Mouse (Mus musculus): ENCODE results near the gene Gm2075. TPM values are rescaled to one million over a fixed set of nuclear protein-coding genes. Genes with fewer than 3 reads are reported as not detected.
"Not testable (repeated sequence)": the region's sequence is repeated elsewhere in the genome, so short reads cannot be mapped to it uniquely, and the experiment has no call there.

Gm2075 gene
- total RNA-seq (2015) (not detected in 2 replicates), total RNA-seq (2017) (not detected in 2 replicates)

GRCm38 (mm10) chr12:88011548-88011947 lies at the start of gene Gm2075:
Gm2075 (plus strand) TSS chr12:88011848.
- not testable (repeated sequence) for ATAC-seq (ENCODE audit: poor library complexity, severe bottlenecking)

- ATAC-seq (ENCODE audit: poor library complexity, severe bottlenecking), result not testable (repeated sequence)
Measured at GRCm38 (mm10) chr12:87984000-87984399, 27.6 kb upstream of the Gm2075 start.

- not testable (repeated sequence) for ATAC-seq (ENCODE audit: poor library complexity, severe bottlenecking)
Measured at GRCm38 (mm10) chr12:88004118-88004517, 7.5 kb upstream of the Gm2075 start.

GRCm38 (mm10) chr12:88018671-88019070 lies 7.0 kb downstream of the Gm2075 start, which contains the start of gene Gm6803:
Gm6803 (minus strand) TSS chr12:88018771.
- not testable (repeated sequence) for ATAC-seq (ENCODE audit: poor library complexity, severe bottlenecking)

GRCm38 (mm10) chr12:88026704-88027103 lies 15.1 kb downstream of the Gm2075 start, which contains the start of gene Gm2056:
Gm2056 (plus strand) TSS chr12:88027004.
- ATAC-seq (ENCODE audit: poor library complexity, severe bottlenecking), result not testable (repeated sequence)

- ATAC-seq (ENCODE audit: poor library complexity, severe bottlenecking), result not testable (repeated sequence)
Measured at GRCm38 (mm10) chr12:88032250-88032649, 20.6 kb downstream of the Gm2075 start.

- not testable (repeated sequence) for ATAC-seq (ENCODE audit: poor library complexity, severe bottlenecking)
Measured at GRCm38 (mm10) chr12:88039062-88039461, 27.4 kb downstream of the Gm2075 start.

GRCm38 (mm10) chr12:88039703-88040102 lies 28.1 kb downstream of the Gm2075 start:
- ATAC-seq (ENCODE audit: poor library complexity, severe bottlenecking), result not testable (repeated sequence)

- not testable (repeated sequence) for ATAC-seq (ENCODE audit: poor library complexity, severe bottlenecking)
Measured at GRCm38 (mm10) chr12:88045226-88045625, 33.6 kb downstream of the Gm2075 start.

Other genes starting within 250 kb of the Gm2075 start
- gene Gm21319, start 236.1 kb upstream of the Gm2075 start, total RNA-seq (2015), result not detected in 2 replicates
- gene Gm21319, start 236.1 kb upstream of the Gm2075 start, total RNA-seq (2017), result not detected in 2 replicates
- gene Gm21936, start 216.3 kb upstream of the Gm2075 start, total RNA-seq (2015), result not detected in 2 replicates
- not detected in 2 replicates for gene Gm21936, start 216.3 kb upstream of the Gm2075 start, total RNA-seq (2017)
- gene BB287469, start 195.3 kb upstream of the Gm2075 start, total RNA-seq (2015), result not detected in 2 replicates
- not detected in 2 replicates for gene BB287469, start 195.3 kb upstream of the Gm2075 start, total RNA-seq (2017)
- gene Gm2001, start 169.5 kb upstream of the Gm2075 start, total RNA-seq (2015), result not detected in 2 replicates
- not detected in 2 replicates for gene Gm2001, start 169.5 kb upstream of the Gm2075 start, total RNA-seq (2017)
- gene Gm2016, start 137.8 kb upstream of the Gm2075 start, total RNA-seq (2015), result not detected in 2 replicates
- not detected in 2 replicates for gene Gm2016, start 137.8 kb upstream of the Gm2075 start, total RNA-seq (2017)
- gene Gm2022, start 116.5 kb upstream of the Gm2075 start, total RNA-seq (2015), result not detected in 2 replicates
- gene Gm2022, start 116.5 kb upstream of the Gm2075 start, total RNA-seq (2017), result not detected in 2 replicates
- not detected in 2 replicates for gene Gm2035, start 92.0 kb upstream of the Gm2075 start, total RNA-seq (2015)
- gene Gm2035, start 92.0 kb upstream of the Gm2075 start, total RNA-seq (2017), result not detected in 2 replicates
- not detected in 2 replicates for gene Gm2042, start 57.8 kb upstream of the Gm2075 start, total RNA-seq (2015)
- not detected in 2 replicates for gene Gm2042, start 57.8 kb upstream of the Gm2075 start, total RNA-seq (2017)
- gene Gm6803, start 6.9 kb downstream of the Gm2075 start, total RNA-seq (2015), result not detected in 2 replicates
- gene Gm6803, start 6.9 kb downstream of the Gm2075 start, total RNA-seq (2017), result not detected in 2 replicates
- not detected in 2 replicates for gene Gm2056, start 15.2 kb downstream of the Gm2075 start, total RNA-seq (2015)
- not detected in 2 replicates for gene Gm2056, start 15.2 kb downstream of the Gm2075 start, total RNA-seq (2017)
- gene Gm16368, start 71.8 kb downstream of the Gm2075 start, total RNA-seq (2015), result not detected in 2 replicates
- not detected in 2 replicates for gene Gm16368, start 71.8 kb downstream of the Gm2075 start, total RNA-seq (2017)
- not detected in 2 replicates for gene Gm10436, start 170.3 kb downstream of the Gm2075 start, total RNA-seq (2015)
- not detected in 2 replicates for gene Gm10436, start 170.3 kb downstream of the Gm2075 start, total RNA-seq (2017)
- not detected in 2 replicates for gene Gm8332, start 238.3 kb downstream of the Gm2075 start, total RNA-seq (2015)
- gene Gm8332, start 238.3 kb downstream of the Gm2075 start, total RNA-seq (2017), result not detected in 2 replicates

Measured in megakaryocyte, adult 5-6 weeks (primary cell).